In genomic region chr4:146455321-146455721, GRCm38 (mm10) we compare ENCODE assay signal across 9 mouse cellular contexts. TPM values are rescaled to one million over a fixed set of nuclear protein-coding genes. Genes with fewer than 3 reads are reported as not detected.
DNase-seq lines count a peak whose midpoint lies in the region; ATAC-seq lines count a peak whose summit lies in the region.
"Had no signal": no experiment of that assay in that cellular context is flagged by ENCODE, and none has a peak within 500 bp of the region (broad histone marks: within the 10 kb centered on the region; RNA-seq: fewer than 3 reads in every experiment).

No protein-coding gene starts in this region.

- no peaks in the 10 kb centered on the region for H3K27me3 ChIP-seq in kidney, embryonic 16.5 days (ENCODE audit: insufficient read depth, low read length)
- no peaks in the 10 kb centered on the region for H3K27me3 ChIP-seq in embryonic facial prominence, embryonic 15.5 days
- H3K27me3 ChIP-seq in intestine, embryonic 16.5 days (replicated peaks; ENCODE audit: control insufficient read depth, insufficient read depth, low read length) = no peaks in the 10 kb centered on the region
- no peaks in the 10 kb centered on the region for H3K27me3 ChIP-seq in midbrain, embryonic 16.5 days (ENCODE audit: control insufficient read depth, insufficient read depth, low read depth, low read length)

- H3K9ac ChIP-seq in kidney, embryonic 16.5 days (replicated peaks; ENCODE audit: low read length) = no peak overlapping the region
- H3K9ac ChIP-seq in embryonic facial prominence, embryonic 15.5 days = no peak overlapping the region
- H3K9ac ChIP-seq in intestine, embryonic 16.5 days (ENCODE audit: low read depth, low read length) = no peak overlapping the region
- no peak overlapping the region for H3K9ac ChIP-seq in midbrain, embryonic 16.5 days (ENCODE audit: low read depth, low read length)

- no peak overlapping the region for H3K4me3 ChIP-seq in kidney, embryonic 16.5 days (ENCODE audit: low read length)
- H3K4me3 ChIP-seq in embryonic facial prominence, embryonic 15.5 days (replicated peaks) = no peak overlapping the region
- no peak overlapping the region for H3K4me3 ChIP-seq in intestine, embryonic 16.5 days (ENCODE audit: low read length)
- H3K4me3 ChIP-seq in midbrain, embryonic 16.5 days (ENCODE audit: low read depth, low read length) = no peak overlapping the region

- peaks cover 55% of the 10 kb centered on the region for H3K9me3 ChIP-seq in kidney, embryonic 16.5 days (ENCODE audit: low read length)
- peaks cover 57% of the 10 kb centered on the region for H3K9me3 ChIP-seq in embryonic facial prominence, embryonic 15.5 days (replicated peaks)
- H3K9me3 ChIP-seq in intestine, embryonic 16.5 days (ENCODE audit: control insufficient read depth, low read length) = peaks cover 29% of the 10 kb centered on the region
- H3K9me3 ChIP-seq in midbrain, embryonic 16.5 days (replicated peaks; ENCODE audit: control insufficient read depth, low read length, poor library complexity, severe bottlenecking) = peaks cover 58% of the 10 kb centered on the region

- H3K27ac ChIP-seq in kidney, embryonic 16.5 days (ENCODE audit: low read length) = no peak overlapping the region
- no peak overlapping the region for H3K27ac ChIP-seq in embryonic facial prominence, embryonic 15.5 days (replicated peaks)
- no peak overlapping the region for H3K27ac ChIP-seq in intestine, embryonic 16.5 days (ENCODE audit: low read length)
- no peak overlapping the region for H3K27ac ChIP-seq in midbrain, embryonic 16.5 days (ENCODE audit: low read length)

- H3K4me1 ChIP-seq in kidney, embryonic 16.5 days (ENCODE audit: insufficient read depth, low read length) = no peaks in the 10 kb centered on the region
- H3K4me1 ChIP-seq in embryonic facial prominence, embryonic 15.5 days = no peaks in the 10 kb centered on the region
- H3K4me1 ChIP-seq in intestine, embryonic 16.5 days (ENCODE audit: control insufficient read depth, insufficient read depth, low read length) = no peaks in the 10 kb centered on the region
- H3K4me1 ChIP-seq in midbrain, embryonic 16.5 days (ENCODE audit: control insufficient read depth, insufficient read depth, low read length) = no peaks in the 10 kb centered on the region

- WGBS in kidney, embryonic 16.5 days = 90% methylated on average over 7 of the region's 7 CpGs
- 92% methylated on average over 7 of the region's 7 CpGs for WGBS in embryonic facial prominence, embryonic 15.5 days
- 91% methylated on average over 7 of the region's 7 CpGs for WGBS in intestine, embryonic 16.5 days
- 96% methylated on average over 7 of the region's 7 CpGs for WGBS in midbrain, embryonic 16.5 days

- no peak overlapping the region for H3K4me2 ChIP-seq in kidney, embryonic 16.5 days (replicated peaks; ENCODE audit: low read depth, low read length)
- H3K4me2 ChIP-seq in embryonic facial prominence, embryonic 15.5 days (replicated peaks) = no peak overlapping the region
- no peak overlapping the region for H3K4me2 ChIP-seq in intestine, embryonic 16.5 days (ENCODE audit: low read depth, low read length)
- no peak overlapping the region for H3K4me2 ChIP-seq in midbrain, embryonic 16.5 days (ENCODE audit: low read length)

- H3K36me3 ChIP-seq in kidney, embryonic 16.5 days (ENCODE audit: insufficient read depth, low read length) = no peaks in the 10 kb centered on the region
- H3K36me3 ChIP-seq in embryonic facial prominence, embryonic 15.5 days = no peaks in the 10 kb centered on the region
- H3K36me3 ChIP-seq in intestine, embryonic 16.5 days (ENCODE audit: control insufficient read depth, insufficient read depth, low read length) = no peaks in the 10 kb centered on the region
- H3K36me3 ChIP-seq in midbrain, embryonic 16.5 days (ENCODE audit: control insufficient read depth, insufficient read depth, low read length) = no peaks in the 10 kb centered on the region; the same call in 1 of the 2 replicates

- ATAC-seq in kidney, embryonic 16.5 days (ENCODE audit: low FRiP score, low TSS enrichment) = peak; percentile 49
- peak; percentile 20; the same call in 1 of the 2 replicates for ATAC-seq in embryonic facial prominence, embryonic 15.5 days (ENCODE audit: insufficient number of reproducible peaks, low FRiP score, low TSS enrichment, low read depth)
- peak; percentile 29 for ATAC-seq in intestine, embryonic 16.5 days
- peak; percentile 44 for ATAC-seq in midbrain, embryonic 16.5 days

- no peak for DNase-seq in kidney, adult 9 months
- no peak for DNase-seq in spleen, postnatal 14 days (ENCODE audit: low spot score in 2 of 2)
- DNase-seq in urinary bladder, postnatal 10 days (ENCODE audit: low spot score) = no peak
- DNase-seq in B cell, adult 2 months = no peak

RNA-seq across cellular contexts. Expression of gene Zfp992, which starts 6.5 kb away (rescaled TPM):
- polyA plus RNA-seq in kidney, embryonic 16.5 days (2015; fragmentation: Nextera tagmentation; extraction: Ambion mirVana) = 3.2 and 3.4 TPM in 2 replicates
- 1.8 and 2.3 TPM in 2 replicates for polyA plus RNA-seq in embryonic facial prominence, embryonic 15.5 days (2015; fragmentation: Nextera tagmentation; extraction: Ambion mirVana)
- polyA plus RNA-seq in intestine, embryonic 16.5 days (2015; fragmentation: Nextera tagmentation; extraction: Ambion mirVana) = 3.0 and 4.3 TPM in 2 replicates
- polyA plus RNA-seq in midbrain, embryonic 16.5 days (2015; fragmentation: Nextera tagmentation; extraction: Ambion mirVana) = 1.8 TPM in 2 replicates

RNA-seq across cellular contexts. Expression of gene Zfp981, which starts 46.5 kb away (rescaled TPM):
- 0.05 and 0.09 TPM in 2 replicates for polyA plus RNA-seq in kidney, embryonic 16.5 days (2015; fragmentation: Nextera tagmentation; extraction: Ambion mirVana)
- polyA plus RNA-seq in embryonic facial prominence, embryonic 15.5 days (2015; fragmentation: Nextera tagmentation; extraction: Ambion mirVana) = 0.05 TPM in 1 of 2 replicates, not detected in the other
- polyA plus RNA-seq in intestine, embryonic 16.5 days (2015; fragmentation: Nextera tagmentation; extraction: Ambion mirVana) = 0.05 TPM in 1 of 2 replicates, not detected in the other
- 0.10 and 0.16 TPM in 2 replicates for polyA plus RNA-seq in midbrain, embryonic 16.5 days (2015; fragmentation: Nextera tagmentation; extraction: Ambion mirVana)
- polyA plus RNA-seq: large intestine, adult 2 months had no signal
